Mouse (Mus musculus): Measurements from ENCODE around the gene Plekhg2.

Gene Plekhg2

GRCm38 (mm10) chr7:28334534-28334933 lies 37.9 kb downstream of the Plekhg2 start:
- no peak for DNase-seq (ENCODE audit: low read depth)

DNA sequence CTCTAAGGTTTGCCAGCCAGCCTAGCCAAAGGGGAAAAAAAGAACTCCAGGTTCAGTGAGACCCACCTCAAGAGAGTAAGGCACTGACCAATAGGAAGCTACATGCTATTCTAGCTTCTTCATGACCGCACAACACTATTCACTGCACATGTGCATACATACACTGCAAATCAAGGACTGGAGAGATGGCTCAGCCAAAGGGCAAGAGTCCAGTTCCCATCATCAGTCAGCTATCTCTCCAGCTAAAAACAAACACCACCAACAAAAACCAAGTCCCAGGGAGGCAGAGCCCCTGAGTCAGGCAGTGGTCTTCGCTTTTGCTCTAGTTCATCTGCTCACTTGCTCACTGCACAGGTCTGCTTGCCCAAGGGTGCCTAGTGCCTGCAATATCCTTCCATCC lies 44.1 kb downstream of the Plekhg2 start:
- no peak for DNase-seq (ENCODE audit: low read depth)

DNA sequence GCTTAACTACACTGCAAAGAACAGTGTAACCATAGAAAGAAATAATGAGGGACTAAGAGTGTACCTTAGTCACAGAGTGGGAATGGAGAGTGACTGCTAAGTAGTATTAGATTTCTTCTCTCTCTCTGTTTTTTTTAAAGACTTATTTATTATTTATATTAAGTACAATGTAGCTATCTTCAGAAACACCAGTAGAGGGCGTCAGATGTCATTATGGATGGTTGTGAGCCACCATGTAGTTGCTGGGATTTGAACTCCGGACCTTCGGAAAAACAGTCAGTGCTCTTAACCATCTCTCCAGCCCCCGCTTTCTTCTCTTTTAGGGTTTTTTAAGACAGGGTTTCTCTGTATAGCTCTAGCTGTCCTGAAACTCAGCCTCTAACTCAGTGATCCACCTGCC lies 45.9 kb downstream of the Plekhg2 start:
- DNase-seq (ENCODE audit: low read depth), result peak; percentile 35

- no peak for DNase-seq (ENCODE audit: low read depth)
Measured at GRCm38 (mm10) chr7:28325293-28325692, 47.1 kb downstream of the Plekhg2 start.

GRCm38 (mm10) chr7:28321974-28322720 lies 50.3 kb downstream of the Plekhg2 start:
- peak; percentile 54 for DNase-seq (ENCODE audit: low read depth)

- DNase-seq (ENCODE audit: low read depth), result no peak
Measured at GRCm38 (mm10) chr7:28318714-28319113, 53.7 kb downstream of the Plekhg2 start.

DNA sequence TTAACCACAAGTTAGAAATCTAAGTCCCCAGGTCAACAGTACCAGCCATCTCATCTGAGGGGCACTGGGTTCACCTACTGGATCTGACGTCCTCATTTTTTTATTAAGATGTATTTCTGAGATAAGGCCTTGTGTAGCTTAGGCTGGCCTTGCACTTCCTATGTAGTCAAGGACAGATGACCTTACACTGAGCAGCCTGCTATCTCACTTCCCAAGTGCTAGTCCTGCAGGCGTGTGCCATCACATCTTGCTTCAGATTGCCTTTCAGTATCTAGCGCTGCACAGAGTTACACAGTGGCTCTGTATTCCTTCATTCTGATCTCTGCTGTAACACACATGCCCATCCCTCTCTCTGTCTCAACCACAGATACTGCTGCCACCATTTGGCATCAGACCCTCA lies 54.4 kb downstream of the Plekhg2 start:
- no peak for DNase-seq (ENCODE audit: low read depth)

DNA sequence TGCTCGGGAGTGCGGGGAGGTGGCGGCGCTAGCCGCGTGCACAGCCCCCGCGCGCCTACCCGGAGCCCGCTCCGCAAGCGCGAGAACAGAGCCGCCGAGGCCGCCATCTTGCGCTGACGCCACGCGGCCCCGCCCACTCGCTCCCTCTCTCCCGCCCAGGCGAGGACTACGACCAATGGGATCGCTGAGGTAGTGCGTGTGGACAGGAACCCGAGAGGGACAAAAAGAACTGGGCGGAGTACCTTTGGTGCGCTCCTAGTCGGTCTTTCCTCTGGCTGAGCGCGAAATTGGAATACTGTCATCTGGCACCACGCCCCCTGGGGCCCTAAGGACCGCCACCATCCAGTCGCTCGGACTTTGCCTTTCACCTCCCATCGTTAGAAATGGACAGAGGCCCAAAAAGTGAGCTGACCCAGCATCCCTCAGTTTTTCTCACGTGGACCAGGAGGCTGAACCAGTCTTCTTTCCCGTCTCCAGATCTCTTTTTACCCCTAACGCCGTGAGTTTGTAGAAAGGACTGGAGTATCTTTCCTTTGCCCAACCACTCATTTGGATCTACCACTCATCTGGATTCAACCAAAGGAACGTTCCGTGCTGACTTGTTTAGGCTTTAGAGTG lies 60.4 kb downstream of the Plekhg2 start, which contains the start of gene Timm50:
Gene Timm50, minus strand, starts transcription at position 147 of the 618 bp plus-strand sequence.
- DNase-seq (ENCODE audit: low read depth), result peak; percentile 96

GRCm38 (mm10) chr7:28311151-28311925 lies 61.1 kb downstream of the Plekhg2 start:
- peak; percentile 36 for DNase-seq (ENCODE audit: low read depth)

GRCm38 (mm10) chr7:28309737-28310136 lies 62.7 kb downstream of the Plekhg2 start:
- no peak for DNase-seq (ENCODE audit: low read depth)
